Mouse (Mus musculus) v-Abl transformed pro-B cells (cell line): Measurements from ENCODE around the gene Kctd8.

Experiments used
- in situ Hi-C, 2 experiments: fragments of 400-800 bp; cut with MboI; formaldehyde crosslinking; loops; one replicate each; pipeline ENCODE4 v1.15.1; 2025; ENCODE audit not compliant: unreplicated experiment in 2 of 2

Kctd8 gene

DNA sequence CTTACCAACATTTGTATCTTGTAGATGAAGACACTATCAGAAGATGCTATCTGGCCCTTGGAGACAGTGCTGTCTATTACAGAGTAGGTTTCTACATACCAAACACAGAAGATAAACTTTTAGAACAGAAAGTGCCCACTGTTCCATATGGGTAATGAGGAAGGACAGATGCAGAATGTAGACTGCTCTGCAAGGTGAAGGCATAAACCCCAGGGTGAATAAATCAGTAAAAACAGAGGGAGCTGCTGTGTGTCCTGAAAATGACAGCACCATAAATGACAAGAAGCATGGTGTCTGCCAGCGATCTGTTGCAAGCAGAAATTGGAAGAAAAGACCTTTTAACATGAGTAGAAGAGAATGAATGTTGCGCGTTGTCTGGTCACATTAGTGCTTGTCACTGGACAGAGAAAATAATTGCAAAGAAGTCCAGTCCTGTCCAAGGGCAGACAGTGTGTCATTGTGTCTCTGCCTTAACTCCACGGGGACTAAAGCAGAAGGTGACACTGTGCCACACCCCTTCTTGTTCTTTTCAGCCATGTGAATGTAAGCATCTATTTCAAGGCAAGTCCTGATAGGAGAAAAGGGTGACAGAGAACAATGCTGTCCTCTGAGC is 181.5 kb downstream of the Kctd8 start:
- in situ Hi-C loops = no loop called here

DNA sequence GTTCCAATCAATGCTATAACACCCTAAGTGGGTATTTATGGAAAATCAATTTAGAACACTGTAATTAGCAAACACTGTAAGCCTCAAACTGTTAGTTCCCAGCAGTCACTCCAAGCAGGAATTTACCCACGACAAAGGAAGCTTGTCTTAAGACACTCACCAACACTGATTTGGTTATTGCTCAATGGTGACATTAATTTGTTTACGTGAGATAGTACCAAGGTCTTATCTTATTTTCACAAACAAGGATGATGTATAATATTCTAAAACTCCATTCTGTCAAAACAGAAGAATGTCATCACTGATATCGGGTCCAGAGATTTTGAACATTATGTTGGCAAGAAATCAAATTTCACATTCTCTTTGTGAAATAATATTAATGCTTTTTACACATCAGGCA is 185.0 kb downstream of the Kctd8 start:
- in situ Hi-C loops = no loop called here

DNA sequence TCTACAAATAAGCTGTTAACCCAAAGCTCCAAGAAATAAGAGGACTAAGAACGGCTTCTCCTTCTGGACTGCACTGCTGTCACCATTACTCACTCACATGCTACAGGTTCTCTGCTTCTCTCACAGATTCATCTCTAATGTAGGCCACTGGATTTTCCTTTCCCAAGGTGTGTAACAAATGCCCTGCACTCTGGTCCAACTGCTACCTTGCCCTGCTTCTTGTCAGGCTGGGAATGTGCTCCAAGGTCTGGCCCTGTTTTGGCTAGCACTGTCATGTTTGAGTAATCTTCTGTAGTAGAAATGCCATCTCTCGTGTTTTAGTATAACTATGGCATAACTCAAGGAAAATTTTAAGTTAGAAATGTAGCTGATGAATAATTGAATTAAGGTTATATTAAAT is 195.7 kb downstream of the Kctd8 start:
- in situ Hi-C loops = no loop called here

DNA sequence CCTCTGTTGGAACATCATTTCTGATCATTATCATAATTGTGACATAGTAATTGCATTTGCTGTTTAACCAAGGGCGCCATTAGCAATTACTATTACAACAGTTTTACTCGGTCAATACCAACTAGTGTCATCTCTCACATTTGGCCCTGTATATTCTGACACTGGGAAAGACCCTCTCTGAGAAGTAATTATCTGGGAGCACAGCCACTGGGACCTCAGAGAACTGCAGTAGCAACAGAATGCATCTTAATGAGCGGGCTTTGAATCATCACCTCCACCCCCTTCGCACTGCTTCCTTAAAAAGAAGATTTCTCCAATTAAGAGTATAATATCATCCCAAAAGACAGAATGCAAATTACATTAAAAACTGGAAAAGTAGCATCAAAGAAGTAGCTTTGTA is 200.4 kb downstream of the Kctd8 start:
- in situ Hi-C loops = no loop called here

DNA sequence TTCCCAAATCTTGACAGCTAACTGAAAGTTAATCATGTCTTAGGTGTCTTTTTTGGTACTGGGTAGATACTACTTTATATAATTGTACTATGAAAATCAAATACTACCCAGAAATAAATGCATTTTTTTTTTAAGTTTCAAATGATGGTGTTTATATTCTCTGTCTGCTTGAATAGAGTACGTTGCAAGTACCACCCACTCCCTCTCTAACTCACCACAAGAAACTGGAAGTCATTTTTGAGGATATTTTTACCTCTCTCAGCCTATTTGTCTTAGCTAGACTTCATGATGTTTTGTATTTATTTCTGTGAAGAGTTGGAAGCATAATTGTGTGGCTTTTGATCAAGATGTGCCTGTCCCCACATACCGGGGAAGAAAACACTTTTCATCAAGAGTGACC is 232.8 kb downstream of the Kctd8 start:
- in situ Hi-C loops = no loop called here

DNA sequence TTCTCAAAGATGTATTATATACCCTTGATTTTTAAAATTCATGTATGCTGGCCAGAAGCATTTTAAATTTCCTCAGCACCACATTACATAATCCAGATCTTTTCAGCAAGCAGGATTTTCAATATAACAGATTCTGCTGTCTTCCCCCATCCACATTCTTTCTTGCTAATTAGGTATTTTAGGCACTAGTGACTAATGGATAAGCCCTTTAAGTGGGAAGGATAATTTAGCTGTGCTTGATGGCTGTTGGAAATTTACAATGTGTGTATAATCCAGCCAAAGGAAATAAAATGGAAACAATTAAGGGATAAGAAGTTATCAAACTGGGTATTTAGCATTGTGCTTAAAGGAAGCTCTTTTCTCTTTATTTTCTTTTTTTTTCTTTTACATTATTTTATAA is 252.6 kb downstream of the Kctd8 start:
- in situ Hi-C loops = no loop called here
